Mouse (Mus musculus): ENCODE data around the gene Ensa.

DNA sequence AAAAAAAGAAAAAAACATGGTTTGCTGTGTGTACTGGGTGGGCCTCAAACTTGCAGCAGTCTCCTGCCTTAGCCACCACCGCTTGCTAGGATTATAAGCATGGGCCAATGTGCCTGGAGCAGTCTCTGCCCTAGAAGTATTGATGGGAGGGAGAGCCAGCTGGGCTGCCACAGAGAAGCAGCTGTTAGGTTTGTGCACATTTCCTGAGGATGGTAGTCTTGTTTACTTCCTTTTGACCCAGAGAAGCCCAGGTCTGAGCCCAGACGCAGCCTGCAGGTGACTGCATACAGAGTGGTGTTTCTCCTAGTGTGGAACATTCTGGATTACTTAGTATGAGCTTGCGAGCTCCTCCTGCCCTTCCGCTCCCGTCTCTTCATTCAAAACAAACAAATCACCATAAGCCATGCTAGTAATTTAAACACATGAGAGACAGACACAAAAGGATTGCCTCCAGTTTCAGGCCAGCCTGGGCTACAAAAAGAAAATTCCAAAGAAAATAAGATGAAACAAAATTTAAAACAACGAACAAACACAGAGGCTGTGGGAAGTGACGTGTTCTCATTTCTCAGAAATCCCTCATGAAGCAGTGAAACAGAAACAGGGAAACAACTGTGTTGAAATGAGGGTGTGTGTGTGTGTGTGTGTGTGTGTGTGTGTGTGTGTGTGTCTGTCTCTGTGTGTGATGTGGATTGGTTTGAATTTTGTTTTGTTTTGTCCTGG lies 44.0 kb downstream of the Ensa start:
- TF ChIP-seq POLR2A (IDR thresholded peaks at IDR 0.05; ENCODE audit: borderline replicate concordance, insufficient read depth, low read length) = no peak
- no peak for TF ChIP-seq CTCF (IDR thresholded peaks at IDR 0.05; ENCODE audit: borderline replicate concordance, insufficient read depth, low read depth, low read length)
